Mouse (Mus musculus): Measurements from ENCODE around the gene Serpinb7.

The Serpinb7 gene

GRCm38 (mm10) chr1:107399355-107399754 is at the start of gene Serpinb7:
Gene Serpinb7 (plus strand): TSS chr1:107399655.
- no peak for DNase-seq

DNA sequence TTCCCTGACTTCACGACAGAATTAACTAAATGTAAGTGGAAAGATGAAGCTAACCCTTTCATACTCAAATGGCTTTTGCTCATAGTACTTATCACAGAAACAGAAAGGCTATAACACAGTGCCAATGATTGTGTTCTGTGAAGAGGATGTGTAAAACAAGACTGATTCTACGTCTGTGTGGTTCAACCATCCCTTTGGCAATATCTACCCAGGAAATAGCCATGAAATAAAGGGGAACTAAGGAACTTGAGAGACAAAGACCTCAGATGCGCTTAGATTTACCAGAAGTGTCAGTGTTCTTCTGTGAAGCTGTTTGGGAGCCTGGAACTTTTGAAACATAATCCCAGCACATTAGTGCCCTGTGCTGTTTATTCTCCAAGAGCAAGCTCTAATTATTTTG is 49.1 kb upstream of the Serpinb7 start:
- no peak for DNase-seq

DNA sequence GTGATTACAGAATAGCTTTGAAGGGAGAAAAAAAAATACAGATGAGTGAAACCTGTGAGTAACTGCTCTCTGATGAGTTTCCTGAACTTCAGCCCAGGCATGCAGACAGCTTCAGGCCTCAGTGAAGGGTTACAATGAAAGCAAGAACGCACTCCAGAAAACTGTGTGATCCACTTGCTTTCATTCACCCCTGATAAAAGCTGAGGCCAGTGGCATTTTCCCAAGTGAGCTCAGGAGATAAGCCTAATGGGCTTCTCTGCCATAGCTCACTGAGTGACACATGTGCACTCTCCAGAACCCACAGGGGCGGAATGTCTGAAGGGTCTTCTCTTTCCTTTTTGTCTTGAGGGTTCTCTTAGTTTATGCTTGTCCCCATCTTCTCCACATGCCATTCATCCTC is 48.3 kb upstream of the Serpinb7 start:
- no peak for DNase-seq

GRCm38 (mm10) chr1:107353046-107353445 is 46.4 kb upstream of the Serpinb7 start:
- no peak for DNase-seq

DNA sequence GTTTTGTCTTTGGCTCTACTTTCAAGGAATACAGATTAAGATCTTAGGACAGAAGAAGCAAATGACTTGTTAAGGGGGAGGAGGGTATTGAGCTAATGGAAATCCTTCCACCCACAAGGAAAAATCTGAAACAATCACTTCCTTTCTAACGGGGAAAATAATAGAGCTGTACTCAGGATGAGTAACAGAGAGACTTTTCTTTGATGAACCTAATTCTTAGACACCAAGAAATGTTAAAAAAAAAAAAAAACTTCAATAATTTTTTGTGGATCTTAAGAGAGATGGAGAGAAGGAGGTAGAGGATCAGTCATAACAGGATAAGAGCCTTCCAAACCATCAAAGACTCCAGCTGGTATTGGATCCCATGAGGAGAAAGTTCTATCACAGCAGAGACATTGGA is 38.6 kb upstream of the Serpinb7 start, which contains the start of gene Serpinb11:
Serpinb11 (plus strand) TSS at position 301 of the 400 bp plus-strand sequence.
- DNase-seq = no peak

- DNase-seq = no peak
Observed at GRCm38 (mm10) chr1:107365973-107366372, 33.5 kb upstream of the Serpinb7 start.

DNA sequence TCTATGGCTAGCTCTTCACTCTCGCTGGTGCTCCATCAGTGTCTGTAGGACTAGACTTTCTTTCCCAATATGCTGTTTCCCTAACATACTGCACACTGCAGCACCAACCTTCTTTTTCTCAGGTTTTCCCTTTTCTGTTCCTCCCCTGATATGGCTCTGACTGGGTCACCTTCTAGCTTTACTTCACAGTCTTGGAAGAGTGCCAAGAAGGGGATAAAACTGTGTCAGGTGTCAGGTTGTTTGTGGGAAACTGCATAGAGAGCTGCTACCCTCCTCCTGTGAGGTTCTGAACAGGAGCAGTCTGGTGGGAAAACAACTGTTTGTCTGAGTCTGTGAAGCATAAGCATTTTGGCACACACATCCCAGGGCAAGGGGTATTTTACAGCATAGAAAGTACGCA is 30.5 kb upstream of the Serpinb7 start:
- DNase-seq = no peak

- no peak for DNase-seq
Observed at GRCm38 (mm10) chr1:107376952-107377351, 22.5 kb upstream of the Serpinb7 start.

- DNase-seq = no peak
Observed at GRCm38 (mm10) chr1:107378368-107378767, 21.1 kb upstream of the Serpinb7 start.

GRCm38 (mm10) chr1:107381491-107381890 is 18.0 kb upstream of the Serpinb7 start:
- DNase-seq = no peak

DNA sequence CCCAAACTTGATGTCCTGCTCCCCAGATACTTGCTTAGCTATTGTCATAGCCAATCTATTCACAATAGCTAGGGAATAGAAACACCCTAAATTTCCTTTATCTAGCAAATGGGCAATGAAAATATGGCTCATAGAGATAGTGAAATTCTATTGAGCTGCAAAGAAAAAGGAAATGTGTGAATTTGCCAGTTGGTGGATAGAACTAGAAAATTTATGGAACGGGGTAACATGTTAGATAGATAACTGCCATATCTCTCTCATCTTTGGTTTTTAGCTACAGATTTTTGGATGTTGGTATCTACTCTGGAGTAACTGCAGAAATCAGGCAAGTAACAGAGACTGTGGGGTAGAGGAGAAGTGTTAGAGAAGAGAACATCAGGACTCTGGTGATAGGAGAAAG is 17.1 kb upstream of the Serpinb7 start:
- DNase-seq = no peak

DNA sequence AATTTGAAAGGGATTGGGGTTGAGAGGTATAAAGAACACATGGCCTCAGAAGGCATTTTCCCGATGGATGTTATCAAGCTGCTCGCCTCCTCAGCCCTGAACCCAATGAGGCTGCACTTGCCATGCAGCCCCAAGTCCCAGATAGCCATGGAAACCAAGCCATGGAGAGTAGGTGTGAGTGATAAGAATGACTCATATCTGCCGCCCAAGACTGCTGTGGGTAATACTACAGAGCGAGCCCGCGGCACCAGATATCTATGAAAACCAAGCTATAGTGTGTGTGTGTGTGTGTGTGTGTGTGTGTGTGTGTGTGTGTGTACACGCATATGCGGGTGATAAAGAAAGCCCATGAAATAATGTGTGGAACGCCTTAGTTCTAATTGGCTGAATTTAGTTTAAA is 14.9 kb upstream of the Serpinb7 start:
- no peak for DNase-seq

- DNase-seq = no peak
Observed at GRCm38 (mm10) chr1:107389753-107390152, 9.7 kb upstream of the Serpinb7 start.

- DNase-seq = no peak
Observed at GRCm38 (mm10) chr1:107397481-107397880, 2.0 kb upstream of the Serpinb7 start.

DNA sequence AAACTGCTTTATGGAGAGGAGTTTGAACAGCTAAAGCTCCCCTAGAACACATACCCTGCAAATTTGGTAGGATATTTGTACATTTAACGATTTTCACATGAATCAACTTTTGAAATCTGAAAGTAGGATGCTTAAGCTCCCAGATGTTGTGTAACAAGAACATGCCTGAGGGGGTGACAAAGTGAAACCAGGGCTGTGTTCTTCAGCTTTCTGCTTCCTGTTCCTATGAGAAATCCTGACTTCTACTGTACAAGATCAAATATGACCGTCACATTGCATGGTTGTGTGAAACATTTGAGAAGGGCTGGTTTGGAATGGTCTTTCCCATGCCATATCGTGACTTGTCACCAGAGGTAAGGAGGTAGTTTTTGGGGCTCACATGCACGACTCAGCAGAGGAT is 2.6 kb downstream of the Serpinb7 start:
- no peak for DNase-seq

- DNase-seq = no peak
Observed at GRCm38 (mm10) chr1:107414650-107415049, 15.2 kb downstream of the Serpinb7 start.

DNA sequence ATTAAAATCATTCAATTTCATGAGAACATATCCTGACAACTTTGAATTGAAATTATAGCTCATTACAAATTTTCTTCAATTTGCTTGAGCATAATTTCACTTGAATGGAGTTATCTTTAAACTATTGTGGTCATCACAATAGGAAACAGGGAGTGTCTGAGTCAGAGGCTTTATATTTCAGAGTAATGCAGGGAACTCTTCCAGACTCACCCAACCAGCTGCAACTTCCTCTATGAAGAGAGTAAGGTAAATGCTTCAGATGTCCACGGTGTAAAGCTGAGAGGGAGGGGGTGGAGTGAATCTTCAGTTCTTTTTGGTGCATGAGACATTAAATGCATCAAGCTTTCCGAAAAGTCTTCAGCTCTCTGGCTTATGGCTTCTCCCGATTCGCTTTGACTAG is 23.0 kb downstream of the Serpinb7 start:
- no peak for DNase-seq

GRCm38 (mm10) chr1:107431253-107431652 is 31.8 kb downstream of the Serpinb7 start:
- no peak for DNase-seq

GRCm38 (mm10) chr1:107435528-107435927 is 36.1 kb downstream of the Serpinb7 start:
- DNase-seq = no peak

DNA sequence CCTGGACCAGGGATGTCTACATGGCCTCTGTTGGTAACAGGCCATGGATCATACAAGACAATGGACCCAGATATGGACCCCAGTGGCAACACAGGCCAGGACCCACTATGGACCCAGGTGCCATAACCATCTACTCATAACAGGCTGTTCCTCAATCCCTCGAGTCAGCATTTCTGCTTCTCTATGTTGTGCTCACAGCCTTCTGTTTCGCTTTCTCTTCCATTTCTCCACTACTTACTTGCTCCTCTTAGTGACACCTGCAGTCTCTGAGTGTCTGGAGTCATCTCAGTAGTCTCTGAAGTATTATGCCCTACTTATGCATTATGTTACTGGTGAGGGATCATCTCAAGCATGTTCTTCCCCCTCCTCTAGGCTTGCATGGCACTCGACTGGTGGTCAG is 40.0 kb downstream of the Serpinb7 start:
- no peak for DNase-seq

DNA sequence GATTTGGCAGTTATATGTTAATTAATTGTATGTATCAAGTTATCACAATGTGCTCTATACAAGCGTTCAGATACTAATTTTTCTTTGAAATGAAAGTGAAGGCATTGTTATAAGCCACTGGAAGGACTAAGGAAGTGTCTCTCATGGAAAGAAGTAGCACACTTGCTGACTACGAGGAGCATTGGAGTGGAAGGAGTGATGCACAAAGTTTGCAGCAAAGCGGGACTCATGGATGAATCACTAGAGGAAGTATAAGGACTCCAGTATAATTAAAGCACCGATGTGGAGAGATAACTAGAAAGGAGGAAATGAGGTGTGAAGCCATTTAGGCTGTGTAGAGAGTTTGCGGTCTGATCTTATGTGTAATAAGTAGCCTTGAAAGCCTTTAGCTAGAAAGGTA is 45.9 kb downstream of the Serpinb7 start:
- no peak for DNase-seq

DNA sequence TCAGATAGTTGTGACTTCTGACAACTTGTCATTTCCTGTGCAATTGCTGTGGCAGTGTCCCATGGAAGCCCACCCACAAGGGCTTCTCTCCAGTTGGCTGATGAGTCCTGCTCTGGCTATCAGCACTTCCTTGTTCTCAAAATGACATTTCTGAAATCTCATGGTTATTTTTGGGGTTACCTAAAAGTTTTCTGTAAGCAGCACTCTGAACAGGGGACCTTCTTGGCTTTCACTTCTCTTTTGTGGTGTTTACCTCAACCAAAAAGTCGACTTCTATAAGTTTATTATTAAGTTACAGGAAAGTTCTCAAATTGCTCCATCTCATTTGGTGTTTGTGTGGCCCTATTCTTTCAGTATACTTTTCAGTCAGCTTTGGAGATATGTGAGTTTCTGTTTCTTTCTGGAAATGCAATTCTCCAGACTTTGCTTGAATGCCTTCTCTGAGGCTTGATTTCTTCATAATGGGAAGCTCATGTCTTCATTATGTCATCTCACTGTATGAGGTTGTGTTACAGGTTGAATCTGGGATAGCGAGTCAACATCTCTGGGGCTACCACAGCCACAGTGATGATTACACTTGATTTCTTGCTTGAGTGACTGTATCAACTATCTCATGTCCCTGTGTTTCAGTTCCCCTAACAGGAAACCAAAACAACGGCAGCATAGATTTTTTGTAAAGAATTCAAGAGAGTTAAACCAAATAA is 47.9 kb downstream of the Serpinb7 start:
- DNase-seq = no peak

DNA sequence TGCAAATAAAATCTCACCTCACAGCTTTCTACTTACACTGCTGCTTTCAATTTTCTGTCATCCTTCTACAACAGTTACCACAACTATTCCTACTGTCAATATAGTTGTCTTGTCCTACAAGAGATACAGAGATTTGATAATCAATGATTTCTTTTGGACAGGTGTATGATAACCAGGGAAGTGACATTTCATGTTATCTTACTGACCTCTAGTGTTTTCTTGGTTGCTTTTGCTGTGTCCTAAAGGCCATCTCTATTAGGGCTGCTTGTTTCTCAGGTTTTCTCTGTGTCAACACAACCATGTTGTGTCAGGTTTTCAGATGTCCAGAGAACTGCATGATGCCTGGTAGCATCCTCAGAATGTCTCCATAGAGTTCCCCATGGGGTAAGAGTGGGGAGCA is 80.5 kb downstream of the Serpinb7 start:
- no peak for DNase-seq

- peak; percentile 51 to 84 for DNase-seq
Observed at GRCm38 (mm10) chr1:107481452-107481851, 82.0 kb downstream of the Serpinb7 start.

- DNase-seq = no peak
Observed at GRCm38 (mm10) chr1:107489577-107489976, 90.1 kb downstream of the Serpinb7 start.

Data from kidney, postnatal 36 days (tissue).